22 mouse cellular contexts compared by ENCODE assay signal in genomic region chr5:111197727-111198126, GRCm38 (mm10).
DNase-seq lines count a peak whose midpoint lies in the region; ATAC-seq and TF ChIP-seq lines count a peak whose summit lies in the region.
"Had no signal": no experiment of that assay in that cellular context is flagged by ENCODE, and none has a peak within 500 bp of the region (broad histone marks: within the 10 kb centered on the region; RNA-seq: fewer than 3 reads in every experiment).

No protein-coding gene starts in this region.

- TF ChIP-seq CTCF in hindbrain, postnatal 0 days (IDR thresholded peaks at IDR 0.05; ENCODE audit: low read depth), result no peak
- TF ChIP-seq CTCF in layer of hippocampus, adult 2 months (conservative IDR thresholded peaks at IDR 0.05), result no peak

- DNase-seq in hindbrain, embryonic 14.5 days (ENCODE audit: low spot score), result no peak
- DNase-seq in retina, postnatal 1 day, result peak; percentile 60
- no peak for DNase-seq in retina, embryonic 14.5 days (ENCODE audit: low spot score)
- peak; percentile 71 for DNase-seq in hindbrain, postnatal 0 days (ENCODE audit: low spot score)
- no peak for DNase-seq in layer of hippocampus, adult 2 months (ENCODE audit: low spot score in 2 of 2)
- DNase-seq: adrenal gland, postnatal 25 days; B cell, adult 2 months; cerebellum, adult 2 months; cerebellum, postnatal 14 days; gastrocnemius, postnatal 10 days; kidney, postnatal 14 days; liver; lung, embryonic 14.5 days; lung, postnatal 14 days; right cerebral cortex, postnatal 4 days; thymus, adult 2 months; thymus, postnatal 36 days had no signal

- no peak for ATAC-seq in hindbrain, embryonic 15.5 days (ENCODE audit: low FRiP score, low read depth)
- ATAC-seq in hindbrain, embryonic 14.5 days (ENCODE audit: low FRiP score), result no peak
- ATAC-seq in hindbrain, postnatal 0 days, result no peak
- no peak for ATAC-seq in heart, embryonic 12.5 days (ENCODE audit: insufficient number of reproducible peaks, low FRiP score)
- ATAC-seq: intestine, postnatal 0 days had no signal

- no peak overlapping the region for H3K4me2 ChIP-seq in hindbrain, embryonic 15.5 days
- no peak overlapping the region for H3K4me2 ChIP-seq in hindbrain, embryonic 14.5 days (replicated peaks)
- H3K4me2 ChIP-seq in hindbrain, postnatal 0 days (ENCODE audit: low read depth, low read length), result no peak overlapping the region
- no peak overlapping the region for H3K4me2 ChIP-seq in heart, embryonic 12.5 days
- H3K4me2 ChIP-seq: heart, embryonic 15.5 days; lung, embryonic 14.5 days had no signal

- no peak overlapping the region for H3K4me3 ChIP-seq in hindbrain, embryonic 15.5 days
- no peak overlapping the region for H3K4me3 ChIP-seq in hindbrain, embryonic 14.5 days (replicated peaks; ENCODE audit: low read length)
- H3K4me3 ChIP-seq in hindbrain, postnatal 0 days (ENCODE audit: low read length), result no peak overlapping the region
- H3K4me3 ChIP-seq in heart, embryonic 12.5 days, result no peak overlapping the region
- no peak overlapping the region for H3K4me3 ChIP-seq in layer of hippocampus, adult 2 months
- H3K4me3 ChIP-seq: heart, embryonic 15.5 days had no signal

- no peaks in the 10 kb centered on the region for H3K36me3 ChIP-seq in hindbrain, embryonic 15.5 days
- H3K36me3 ChIP-seq in hindbrain, embryonic 14.5 days (replicated peaks; ENCODE audit: control insufficient read depth, insufficient read depth), result no peaks in the 10 kb centered on the region
- H3K36me3 ChIP-seq in hindbrain, postnatal 0 days (ENCODE audit: insufficient read depth, low read length), result no peaks in the 10 kb centered on the region
- H3K36me3 ChIP-seq in heart, embryonic 12.5 days, result no peaks in the 10 kb centered on the region
- H3K36me3 ChIP-seq: heart, embryonic 15.5 days had no signal

- no peaks in the 10 kb centered on the region for H3K9me3 ChIP-seq in hindbrain, embryonic 15.5 days
- H3K9me3 ChIP-seq in hindbrain, embryonic 14.5 days (ENCODE audit: control insufficient read depth, low read length), result no peaks in the 10 kb centered on the region
- H3K9me3 ChIP-seq in hindbrain, postnatal 0 days (ENCODE audit: low read length), result no peaks in the 10 kb centered on the region
- no peaks in the 10 kb centered on the region for H3K9me3 ChIP-seq in heart, embryonic 12.5 days (replicated peaks)
- H3K9me3 ChIP-seq: heart, embryonic 15.5 days had no signal

- no peak overlapping the region for H3K9ac ChIP-seq in hindbrain, embryonic 15.5 days
- H3K9ac ChIP-seq in hindbrain, embryonic 14.5 days, result no peak overlapping the region
- no peak overlapping the region for H3K9ac ChIP-seq in hindbrain, postnatal 0 days (replicated peaks; ENCODE audit: low read length)
- no peak overlapping the region for H3K9ac ChIP-seq in heart, embryonic 12.5 days
- H3K9ac ChIP-seq: heart, embryonic 15.5 days; liver, embryonic 14.5 days; lung, embryonic 14.5 days had no signal

- H3K27me3 ChIP-seq in hindbrain, embryonic 15.5 days, result no peaks in the 10 kb centered on the region
- H3K27me3 ChIP-seq in hindbrain, embryonic 14.5 days (ENCODE audit: control insufficient read depth, insufficient read depth, low read length), result no peaks in the 10 kb centered on the region
- H3K27me3 ChIP-seq in hindbrain, postnatal 0 days (ENCODE audit: insufficient read depth, low read length), result no peaks in the 10 kb centered on the region
- peaks cover 20% of the 10 kb centered on the region for H3K27me3 ChIP-seq in heart, embryonic 12.5 days (replicated peaks)

- H3K4me1 ChIP-seq in hindbrain, embryonic 15.5 days (replicated peaks), result peaks cover 81% of the 10 kb centered on the region
- H3K4me1 ChIP-seq in hindbrain, embryonic 14.5 days (replicated peaks; ENCODE audit: control insufficient read depth, insufficient read depth, low read length), result peaks cover 61% of the 10 kb centered on the region
- peaks cover 36% of the 10 kb centered on the region for H3K4me1 ChIP-seq in hindbrain, postnatal 0 days (ENCODE audit: insufficient read depth, low read length)
- peaks cover 28% of the 10 kb centered on the region for H3K4me1 ChIP-seq in heart, embryonic 12.5 days (replicated peaks)

- peak overlapping the region; percentile 49 for H3K27ac ChIP-seq in hindbrain, embryonic 15.5 days (replicated peaks)
- no peak overlapping the region for H3K27ac ChIP-seq in hindbrain, embryonic 14.5 days
- H3K27ac ChIP-seq in hindbrain, postnatal 0 days, result no peak overlapping the region
- H3K27ac ChIP-seq in heart, embryonic 12.5 days (ENCODE audit: poor library complexity, severe bottlenecking), result no peak overlapping the region
- H3K27ac ChIP-seq in layer of hippocampus, adult 2 months, result no peak overlapping the region
- H3K27ac ChIP-seq: heart, embryonic 15.5 days; liver, embryonic 14.5 days had no signal

- whole genome bisulfite sequencing in hindbrain, embryonic 15.5 days, result 60% methylated on average over 15 of the region's 15 CpGs
- WGBS in hindbrain, embryonic 14.5 days, result 59% methylated on average over 15 of the region's 15 CpGs
- 54% methylated on average over 15 of the region's 15 CpGs for WGBS in hindbrain, postnatal 0 days
- WGBS in heart, embryonic 12.5 days, result 62% methylated on average over 15 of the region's 15 CpGs

Comparison
In these comparisons a context has a peak if more than half of its experiments do, and no peak if none do; other contexts are left out.
1. DNase-seq: peak in retina, postnatal 1 day (single experiment) and hindbrain, postnatal 0 days (single experiment); none in hindbrain, embryonic 14.5 days (single experiment), retina, embryonic 14.5 days (single experiment) and layer of hippocampus, adult 2 months (0 of 2).